Mouse (Mus musculus) c-Kit-positive CD71-positive TER-119-positive erythroid progenitor cells, embryonic 14.5 days (primary cell): ENCODE results near the gene Bhmt2.

Experiments
- DNase-seq: peaks from one replicate; pipeline ENCODE4 v3.0.0-alpha.2; 2013; ENCODE audit warnings: low spot score

Gene Bhmt2

DNA sequence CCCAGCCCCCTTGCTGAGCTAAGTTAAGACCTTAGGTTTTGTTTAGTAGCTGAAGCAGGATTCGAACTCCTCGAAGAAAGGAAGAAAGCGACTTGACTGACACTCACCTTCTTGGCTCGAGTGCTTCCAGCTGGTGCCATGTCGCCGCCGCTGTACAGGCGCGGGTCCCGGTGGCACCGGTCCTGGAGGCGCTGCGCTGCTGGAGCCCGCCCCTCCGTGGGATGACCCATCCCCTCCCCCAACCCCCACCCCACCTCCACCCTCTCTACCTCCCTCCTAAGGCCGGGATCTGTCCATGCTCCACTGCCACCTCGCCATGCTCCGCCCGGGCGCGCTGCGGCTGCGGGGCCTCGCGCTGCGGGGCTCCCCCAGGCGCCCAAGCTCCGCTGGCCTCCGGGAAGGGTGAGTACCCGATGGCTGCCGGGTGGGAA is at the start of gene Bhmt2, which contains the start of gene Dmgdh:
TSS of gene Bhmt2 (minus strand) at position 172 of the 431 bp plus-strand sequence.
TSS of gene Dmgdh (plus strand) at position 303 of the 431 bp plus-strand sequence.
- DNase-seq = no peak

DNA sequence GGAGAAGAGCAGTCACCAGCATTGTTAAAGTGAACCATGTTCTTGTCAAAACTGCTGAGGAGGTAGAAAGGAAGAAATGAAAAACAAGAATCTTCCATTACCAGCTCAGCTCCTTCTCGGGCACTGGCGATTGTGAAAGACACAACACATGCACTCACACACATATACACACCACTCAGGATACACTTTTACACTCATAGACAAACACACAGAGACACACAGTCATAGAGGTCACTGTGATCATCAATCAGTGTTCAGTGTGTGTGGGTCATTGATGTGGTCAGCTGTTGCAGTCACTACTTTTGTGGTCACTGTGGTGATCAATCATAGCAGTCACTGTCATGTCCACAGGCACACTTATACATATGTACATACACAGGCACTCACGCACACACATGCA is 49.4 kb upstream of the Bhmt2 start:
- DNase-seq = no peak

DNA sequence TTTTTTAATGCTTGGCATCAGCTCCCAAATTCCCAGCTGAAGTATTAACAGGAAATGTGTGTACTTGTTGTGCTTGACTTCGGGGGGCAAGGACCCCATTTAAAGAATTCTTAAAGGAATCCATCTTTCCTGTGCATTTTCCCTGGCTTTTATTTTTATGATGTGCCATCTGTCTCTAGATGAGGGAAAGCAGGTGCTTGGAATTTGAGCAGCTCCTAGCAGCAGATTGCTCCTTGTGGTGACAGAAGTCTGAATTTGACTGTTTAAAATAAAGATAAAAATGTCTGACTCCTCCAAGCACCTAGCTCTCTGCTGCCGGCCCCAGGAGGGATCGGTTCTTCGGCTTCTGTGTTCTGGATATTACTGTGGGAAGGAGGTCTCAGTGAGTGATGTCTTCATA is 47.8 kb upstream of the Bhmt2 start:
- DNase-seq = no peak

- DNase-seq = peak; percentile 28
These were observed 44.8 kb upstream of the Bhmt2 start for GRCm38 (mm10) chr13:93718948-93719347.

- no peak for DNase-seq
These were observed 43.0 kb upstream of the Bhmt2 start for GRCm38 (mm10) chr13:93717113-93717512.

- DNase-seq = no peak
These were observed 39.7 kb upstream of the Bhmt2 start for GRCm38 (mm10) chr13:93713826-93714225.

DNA sequence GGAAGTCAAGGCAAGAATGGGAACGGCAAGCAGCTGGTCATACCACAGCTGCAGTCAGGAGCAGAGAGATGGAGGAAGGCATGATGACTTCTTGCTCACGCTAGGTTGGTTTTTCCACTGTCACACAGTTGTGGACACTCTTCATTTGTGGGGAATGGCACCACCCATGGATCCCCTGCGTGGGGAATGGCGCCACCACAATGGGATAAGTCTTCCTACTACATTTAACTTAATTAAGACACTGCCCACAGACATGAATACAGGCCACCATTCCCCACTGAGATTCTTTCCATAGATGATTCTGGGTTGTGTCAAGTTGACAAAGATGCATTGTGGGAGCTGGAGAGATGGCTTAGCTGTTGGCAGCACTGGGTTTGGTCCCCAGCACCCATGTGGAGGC is 38.3 kb upstream of the Bhmt2 start:
- DNase-seq = no peak

DNA sequence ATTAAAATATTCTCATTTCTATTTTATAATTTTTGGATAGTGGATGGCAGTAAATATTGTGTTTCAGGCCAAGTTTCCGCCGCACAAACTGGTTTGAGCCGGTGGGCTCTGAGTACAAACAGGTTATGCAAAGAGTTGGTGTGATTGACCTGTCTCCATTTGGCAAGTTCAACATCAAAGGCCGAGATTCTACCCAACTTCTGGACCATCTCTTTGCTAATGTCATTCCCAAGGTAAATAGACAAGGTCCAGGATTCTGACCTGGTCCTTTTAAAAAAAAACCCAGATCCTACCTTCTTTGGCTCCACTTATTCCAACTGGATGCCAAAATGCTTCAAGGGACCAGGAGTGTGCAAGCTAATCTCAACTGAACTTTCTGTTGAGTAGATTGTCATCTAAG is 37.1 kb upstream of the Bhmt2 start:
- DNase-seq = no peak

DNA sequence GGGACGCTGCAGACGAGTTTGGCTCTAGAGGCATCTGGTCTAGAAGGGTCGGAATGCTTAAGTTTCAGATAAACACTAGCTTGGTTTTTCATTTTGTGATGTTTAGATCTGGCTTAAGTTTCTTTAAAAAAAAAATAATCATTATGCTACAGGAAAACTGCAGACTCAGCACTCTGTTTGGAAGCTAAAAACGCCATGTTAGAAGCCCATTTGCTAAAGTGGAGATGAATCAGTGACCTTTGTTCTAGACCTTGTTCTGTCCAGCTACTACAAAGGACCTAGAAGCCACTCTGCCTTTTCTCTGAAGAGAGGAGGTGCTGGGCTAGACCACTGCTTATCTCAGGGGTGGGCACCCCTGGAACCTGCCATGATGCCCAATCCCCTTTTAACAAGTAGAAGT is 36.2 kb upstream of the Bhmt2 start:
- DNase-seq = no peak

DNA sequence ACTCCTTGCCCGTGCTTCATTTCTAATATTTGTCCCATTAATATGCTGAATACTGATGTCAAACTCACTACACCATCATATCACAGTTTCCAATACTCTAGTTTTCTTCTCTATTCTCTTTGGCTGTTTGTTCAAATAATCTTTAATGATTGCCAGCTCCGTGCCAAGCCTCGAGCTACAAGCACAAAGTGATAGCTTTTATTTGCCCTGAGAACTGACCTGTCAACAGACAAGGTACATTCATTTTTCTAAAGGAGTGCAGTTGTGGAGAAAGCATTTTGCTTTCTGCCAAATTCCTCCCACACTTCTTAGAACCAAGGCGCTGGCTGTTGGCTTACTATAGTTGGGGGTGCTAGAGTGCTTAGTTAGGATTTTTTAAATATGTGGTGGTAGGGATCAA is 33.2 kb upstream of the Bhmt2 start:
- no peak for DNase-seq

DNA sequence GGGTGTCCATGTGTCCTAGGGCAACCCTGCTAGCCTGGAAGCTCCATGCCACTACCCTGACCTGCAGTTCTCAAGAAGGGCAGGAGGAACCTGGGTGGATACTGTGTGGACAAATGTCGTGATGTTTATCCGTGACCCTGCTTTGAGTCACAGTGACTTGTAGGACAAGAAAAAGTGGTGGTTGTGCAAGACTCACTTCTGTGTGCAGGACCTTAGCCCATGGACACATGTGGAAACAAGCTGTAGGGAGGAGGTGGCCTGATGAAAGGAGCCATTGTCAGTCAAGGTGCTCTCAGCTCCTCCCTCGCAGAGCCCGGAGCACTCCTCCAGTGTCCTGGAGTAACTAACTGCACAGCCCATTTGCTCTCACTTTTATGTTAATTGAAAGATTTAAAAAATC is 31.6 kb upstream of the Bhmt2 start:
- DNase-seq = no peak

DNA sequence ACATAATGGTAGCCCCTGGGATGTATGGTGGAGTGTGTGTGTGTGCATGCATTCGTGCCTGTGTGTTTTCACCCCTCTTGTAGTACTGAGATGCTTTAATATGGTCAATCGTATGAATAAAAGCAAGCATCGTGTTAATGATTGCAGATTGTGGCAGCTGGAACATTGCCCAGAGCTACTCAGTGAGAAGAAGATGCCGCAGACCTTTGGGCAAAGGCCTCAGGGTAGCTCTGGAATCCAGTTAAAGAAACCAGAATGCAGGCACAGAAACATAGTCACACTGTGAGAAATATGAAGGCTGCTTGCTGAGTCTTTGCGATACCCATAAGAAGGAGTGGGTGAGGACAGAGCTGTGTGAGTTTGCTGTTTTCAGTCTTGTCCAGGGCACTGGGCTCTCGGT is 24.8 kb upstream of the Bhmt2 start:
- DNase-seq = no peak

GRCm38 (mm10) chr13:93690821-93691220 is 16.7 kb upstream of the Bhmt2 start:
- no peak for DNase-seq

DNA sequence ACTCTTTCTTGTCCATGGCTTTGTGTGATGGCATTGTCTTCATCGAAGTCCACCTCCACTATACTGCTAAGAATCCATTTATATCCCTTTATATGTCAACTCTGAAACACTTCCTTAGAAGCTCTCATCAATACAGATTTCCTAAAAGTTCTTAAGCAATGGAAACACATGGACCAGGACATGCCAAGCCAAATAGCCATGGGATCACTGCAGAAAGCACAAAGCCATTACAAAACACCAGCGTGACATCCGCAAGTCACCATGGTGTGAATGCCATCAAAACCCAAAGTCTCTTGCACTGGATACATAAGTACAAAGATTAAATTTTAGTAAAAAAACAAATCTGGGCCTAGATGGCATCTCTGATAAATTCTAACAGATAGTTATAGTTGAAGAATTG is 15.5 kb upstream of the Bhmt2 start:
- DNase-seq = no peak

DNA sequence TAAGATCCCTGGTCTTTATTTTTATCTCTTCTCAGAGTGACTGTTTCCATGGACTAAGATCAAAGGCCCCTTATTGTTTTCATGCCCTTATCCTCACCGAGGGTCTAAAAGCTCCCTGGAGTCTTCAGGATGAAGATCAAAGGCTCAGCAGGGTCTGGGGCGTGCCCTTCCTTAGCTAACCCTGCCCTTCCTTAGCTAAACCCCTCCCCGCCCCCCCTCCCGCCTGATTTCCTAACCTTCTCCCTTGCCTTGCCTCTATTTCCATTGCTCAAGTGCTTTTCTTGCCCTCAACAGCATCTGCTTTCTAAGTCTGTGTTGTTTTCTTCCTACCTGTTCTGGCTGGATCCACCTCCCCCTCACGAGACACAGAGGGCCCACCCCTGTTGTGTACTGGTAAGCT is 13.2 kb upstream of the Bhmt2 start:
- no peak for DNase-seq

GRCm38 (mm10) chr13:93685226-93685625 is 11.1 kb upstream of the Bhmt2 start:
- DNase-seq = no peak

GRCm38 (mm10) chr13:93683336-93683735 is 9.2 kb upstream of the Bhmt2 start:
- no peak for DNase-seq

DNA sequence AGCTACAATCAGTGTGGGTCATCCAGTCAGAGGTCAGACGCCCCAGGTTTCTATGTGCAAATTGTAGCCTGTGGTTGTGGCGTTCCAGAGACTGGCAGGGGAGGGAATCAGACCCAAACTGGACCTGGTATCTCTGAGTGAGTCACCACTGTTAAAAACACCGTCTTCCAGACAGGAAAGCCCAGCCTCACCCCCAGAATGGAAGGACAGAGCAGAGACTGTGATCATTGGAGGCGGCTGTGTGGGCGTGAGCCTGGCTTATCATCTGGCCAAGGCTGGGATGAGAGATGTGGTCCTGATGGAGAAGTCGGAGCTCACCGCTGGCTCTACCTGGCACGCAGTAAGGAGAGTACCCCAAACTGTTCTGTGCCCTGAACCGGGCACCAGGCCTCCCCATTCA is 2.8 kb upstream of the Bhmt2 start:
- no peak for DNase-seq

- no peak for DNase-seq
These were observed 806 bp downstream of the Bhmt2 start for GRCm38 (mm10) chr13:93673296-93673695.

- no peak for DNase-seq
These were observed 1.7 kb downstream of the Bhmt2 start for GRCm38 (mm10) chr13:93672371-93672770.

DNA sequence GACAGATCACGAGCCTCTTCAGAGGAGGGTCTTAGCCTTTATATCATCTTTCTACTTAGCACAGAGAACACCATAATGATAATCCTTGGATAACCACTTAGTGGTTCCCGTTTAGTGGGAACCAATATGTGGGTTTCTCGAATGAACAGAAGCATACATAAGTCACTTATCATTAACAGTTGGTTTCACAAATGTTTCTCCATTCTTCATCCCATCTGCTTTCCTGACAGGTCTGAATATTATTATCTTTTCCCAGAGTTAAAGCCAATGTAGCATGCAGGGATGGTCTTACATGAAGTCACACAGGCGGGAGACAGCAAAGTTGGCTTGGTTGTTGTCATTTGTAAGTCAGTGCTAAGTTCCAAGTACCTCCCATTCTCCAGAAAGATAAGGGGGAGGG is 6.5 kb downstream of the Bhmt2 start:
- no peak for DNase-seq

DNA sequence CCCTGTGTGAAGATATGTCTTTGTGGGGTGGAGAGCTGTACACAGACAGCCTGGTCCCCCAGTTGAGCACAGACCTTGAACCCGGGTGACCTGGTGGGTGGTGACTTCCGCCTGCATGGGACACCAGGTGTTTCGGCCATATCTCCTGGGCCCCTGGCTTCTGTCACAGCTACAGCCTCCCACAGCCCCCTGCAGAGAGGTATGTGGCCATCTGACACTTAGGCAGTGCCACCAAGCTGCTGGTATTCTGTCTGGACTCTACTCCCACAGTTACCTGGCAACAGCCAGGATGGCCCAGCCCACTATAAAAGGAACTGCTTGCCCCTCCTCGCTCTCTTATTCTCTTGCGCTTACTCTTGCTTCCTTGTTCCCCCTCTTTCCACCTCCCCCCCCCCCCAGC is 16.2 kb downstream of the Bhmt2 start:
- DNase-seq = no peak

DNA sequence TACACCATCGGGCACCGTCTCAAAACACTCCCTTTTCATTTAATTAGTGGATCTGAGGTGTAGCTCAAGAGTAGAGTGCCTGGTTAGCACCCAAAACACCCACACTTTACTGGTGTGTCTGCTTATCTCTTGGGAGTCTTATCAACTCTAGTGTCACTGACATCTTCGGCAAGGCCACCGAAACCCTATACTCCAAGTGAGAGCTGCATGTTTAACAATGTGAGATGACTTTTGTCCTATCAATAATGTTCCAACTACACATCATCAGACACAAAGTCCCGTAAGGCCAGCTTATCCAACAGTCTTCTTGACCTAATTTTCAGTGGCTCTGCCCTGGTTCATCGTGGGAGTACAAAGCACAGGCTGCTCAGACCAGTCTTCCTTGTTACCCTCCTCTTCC is 20.7 kb downstream of the Bhmt2 start:
- DNase-seq = no peak

DNA sequence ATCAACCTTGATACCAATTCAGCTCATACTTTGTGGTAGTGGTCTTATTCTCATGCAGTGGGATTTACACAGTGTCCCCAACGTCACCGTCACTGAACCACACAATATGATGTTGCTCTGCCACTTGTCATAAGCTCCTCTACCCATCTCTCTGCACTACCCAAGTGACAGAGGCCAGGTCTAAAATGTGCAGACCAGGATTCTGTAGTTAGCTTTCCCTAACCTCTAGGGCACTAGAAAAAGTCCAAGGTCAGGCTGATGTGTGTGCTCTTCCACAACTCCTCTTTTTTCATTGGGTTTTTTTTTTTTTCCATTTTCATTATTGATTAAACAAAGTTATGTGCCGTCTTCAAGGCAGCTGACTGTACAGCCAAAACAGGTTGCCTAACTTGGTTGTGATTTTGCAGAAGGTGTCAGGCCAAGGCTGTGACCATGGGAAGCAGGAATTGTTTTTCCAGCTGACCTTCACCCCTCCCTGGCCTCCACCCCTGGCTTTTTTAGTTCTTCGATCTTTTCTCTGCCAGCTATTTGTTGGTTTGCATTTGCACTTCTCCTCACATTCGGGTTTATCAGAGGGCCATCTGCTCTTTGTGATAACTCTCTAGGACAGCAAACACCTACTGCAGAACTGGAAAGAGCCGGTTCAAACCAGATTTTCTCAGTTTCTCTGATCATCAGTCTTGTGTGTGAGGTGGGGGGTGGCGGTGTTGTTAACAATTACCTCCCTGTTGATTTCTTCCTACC is 25.5 kb downstream of the Bhmt2 start:
- no peak for DNase-seq
